Mouse (Mus musculus) right cerebral cortex, postnatal 4 days (tissue): Measurements from ENCODE around the gene Fbxo9.

Experiments used
- DNase-seq: peaks from one replicate; pipeline ENCODE4 v3.0.0-alpha.2; 2022

The Fbxo9 gene

GRCm38 (mm10) chr9:78064121-78064520 lies 44.7 kb downstream of the Fbxo9 start:
- DNase-seq = no peak

DNA sequence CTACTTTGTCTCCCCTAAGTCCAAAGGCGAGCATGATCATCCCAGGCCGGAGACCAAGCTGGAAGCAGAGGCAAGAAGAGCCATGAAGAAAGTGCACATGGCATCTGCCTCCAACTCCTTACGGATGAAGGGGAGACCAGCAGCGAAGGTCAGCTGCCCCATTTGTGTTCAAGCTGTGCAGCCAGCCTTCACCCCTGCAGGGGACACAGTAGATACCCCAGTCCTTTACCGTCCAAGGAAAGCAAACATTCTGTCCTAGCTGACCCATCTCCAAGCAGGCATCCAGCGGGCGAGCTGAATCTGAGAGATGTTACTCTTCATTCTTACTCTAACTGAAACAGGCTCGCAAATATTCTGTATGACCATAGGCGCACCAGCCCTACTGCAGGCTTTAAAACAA lies 46.5 kb downstream of the Fbxo9 start:
- DNase-seq = no peak

GRCm38 (mm10) chr9:78059525-78060120 lies 49.2 kb downstream of the Fbxo9 start:
- DNase-seq = no peak

- no peak for DNase-seq
These were observed 54.6 kb downstream of the Fbxo9 start for GRCm38 (mm10) chr9:78054298-78054697.

DNA sequence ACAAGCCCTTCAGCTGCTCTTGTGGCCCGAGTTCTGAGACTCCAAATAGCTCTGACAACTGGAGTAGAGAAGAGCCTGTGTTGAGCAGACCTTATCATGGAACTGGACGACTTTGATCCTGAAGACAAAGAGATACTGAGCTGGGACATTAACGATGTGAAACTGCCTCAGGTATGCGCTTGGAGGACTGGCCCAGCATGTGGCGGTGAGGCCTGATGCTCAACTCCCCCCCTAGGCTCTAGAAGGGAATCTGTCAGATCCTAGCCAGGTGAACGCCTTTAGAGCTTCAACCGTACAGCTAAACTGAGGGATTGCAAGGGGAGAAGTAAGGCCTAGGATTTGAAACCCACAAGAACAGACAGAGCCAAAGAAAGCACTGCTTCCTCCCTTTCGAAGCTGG lies 55.0 kb downstream of the Fbxo9 start:
- DNase-seq = no peak

DNA sequence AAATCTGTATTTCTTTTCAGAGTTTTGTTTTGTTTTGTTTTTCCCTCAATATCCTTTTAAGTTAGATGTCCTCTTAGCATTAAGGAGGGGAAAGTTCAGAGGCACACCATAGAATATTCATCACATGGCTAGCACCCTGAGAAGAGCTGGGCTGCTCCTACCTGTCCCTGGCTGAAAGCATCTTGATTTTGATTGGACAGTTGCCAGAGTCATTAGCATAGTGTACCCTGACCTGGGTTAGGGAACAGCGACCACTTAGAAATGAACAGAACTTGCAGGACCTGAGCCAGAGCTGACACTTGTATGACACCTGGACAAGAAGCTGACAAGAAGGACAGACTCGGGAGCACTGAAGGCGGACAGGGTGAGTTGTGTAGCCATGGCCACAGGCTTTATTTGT lies 57.2 kb downstream of the Fbxo9 start, which contains the start of gene Gcm1:
Gene Gcm1, plus strand, starts transcription at position 248 of the 400 bp plus-strand sequence.
- no peak for DNase-seq

- DNase-seq = no peak
These were observed 58.4 kb downstream of the Fbxo9 start for GRCm38 (mm10) chr9:78050452-78050970.

DNA sequence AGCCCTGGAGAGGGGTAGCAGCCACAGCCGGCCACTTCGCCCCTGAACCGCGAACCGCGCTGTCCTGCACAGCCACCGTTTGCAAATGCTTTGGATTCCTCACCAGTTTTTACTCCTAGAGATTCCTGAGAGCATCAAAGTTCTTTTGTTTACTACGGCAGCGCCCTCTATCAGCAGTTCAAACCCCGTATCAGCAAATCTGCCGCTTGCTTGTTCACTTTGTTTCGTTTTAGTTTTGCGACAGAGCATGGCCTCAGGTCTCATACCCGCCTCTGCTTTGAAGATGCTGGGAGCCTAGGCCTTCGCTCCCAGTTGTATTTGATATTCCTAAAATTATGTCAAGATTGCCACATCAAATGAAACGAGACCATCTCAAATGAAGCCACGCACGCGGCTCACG lies 62.1 kb downstream of the Fbxo9 start:
- no peak for DNase-seq

GRCm38 (mm10) chr9:78045171-78045570 lies 63.7 kb downstream of the Fbxo9 start:
- no peak for DNase-seq

DNA sequence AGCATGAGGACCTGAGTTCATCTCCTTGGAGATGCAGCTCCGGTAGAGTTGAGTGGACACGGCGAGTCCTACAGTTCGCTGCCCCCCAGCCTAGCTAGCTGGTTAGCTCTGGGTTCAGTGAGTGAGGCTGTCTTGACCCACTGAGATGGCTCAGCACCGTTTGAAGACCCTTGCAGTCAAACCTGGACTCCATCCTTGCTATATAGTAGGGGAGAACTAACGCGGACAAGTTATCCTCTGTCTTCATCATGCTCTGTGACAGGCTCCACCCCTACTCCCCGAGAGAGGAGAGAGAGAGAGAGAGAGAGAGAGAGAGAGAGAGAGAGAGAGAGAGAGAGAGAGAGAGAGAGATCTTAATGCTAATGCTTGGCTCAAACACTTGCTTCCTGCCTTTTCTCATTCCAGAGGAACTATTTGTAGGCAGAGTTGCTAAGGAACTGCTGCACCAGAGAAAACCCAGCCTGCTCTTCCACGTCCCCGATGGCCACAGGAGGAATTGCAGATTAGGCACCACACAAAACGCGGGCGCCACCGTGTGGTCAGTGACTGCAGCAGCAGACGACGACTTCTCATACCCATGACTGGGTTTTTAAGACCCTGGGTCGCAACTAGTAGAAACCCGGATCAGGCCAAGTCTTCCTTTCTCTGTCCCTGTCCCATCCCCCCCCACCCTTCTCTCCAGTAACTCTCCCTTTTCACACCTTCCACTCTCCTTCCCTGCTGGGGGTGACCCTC lies 69.9 kb downstream of the Fbxo9 start:
- DNase-seq = peak; percentile 81

DNA sequence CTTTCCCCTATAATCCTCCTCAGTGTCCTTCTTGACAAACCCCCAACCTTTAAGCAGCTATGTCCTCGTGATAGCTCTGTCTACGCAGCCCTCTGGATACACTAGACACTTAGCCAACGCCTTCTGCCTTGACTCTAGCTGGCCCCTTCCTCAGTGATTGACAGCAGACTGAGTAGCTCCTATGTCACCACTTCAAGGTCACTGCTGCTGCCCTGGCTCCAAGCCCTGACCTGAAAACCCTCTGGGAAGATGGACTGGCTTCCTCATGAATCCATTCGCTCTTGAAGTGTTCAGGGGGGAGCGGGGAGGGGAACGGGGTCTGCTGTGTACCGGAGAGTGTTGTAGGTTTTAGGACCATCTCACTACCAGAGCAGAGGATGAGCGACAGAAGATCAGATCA lies 73.0 kb downstream of the Fbxo9 start:
- DNase-seq = no peak

DNA sequence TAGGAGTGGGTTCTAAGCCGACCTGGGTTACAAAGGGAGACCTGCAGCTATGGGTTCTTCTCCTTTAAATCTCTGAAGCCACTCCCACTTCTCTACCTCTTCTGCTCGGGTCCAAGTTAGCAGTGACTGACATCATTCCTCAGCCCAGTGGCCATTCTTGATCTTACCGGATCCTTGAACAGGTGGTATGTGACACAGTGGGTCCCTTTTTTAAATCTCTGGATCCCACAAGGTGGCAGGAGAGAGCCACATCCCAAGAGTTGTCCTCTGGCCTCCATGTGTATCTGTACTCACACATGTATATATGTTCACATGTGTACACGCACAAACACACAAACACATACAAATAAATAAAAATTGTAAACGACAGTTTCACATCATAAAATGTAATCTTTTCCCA lies 73.6 kb downstream of the Fbxo9 start:
- no peak for DNase-seq

DNA sequence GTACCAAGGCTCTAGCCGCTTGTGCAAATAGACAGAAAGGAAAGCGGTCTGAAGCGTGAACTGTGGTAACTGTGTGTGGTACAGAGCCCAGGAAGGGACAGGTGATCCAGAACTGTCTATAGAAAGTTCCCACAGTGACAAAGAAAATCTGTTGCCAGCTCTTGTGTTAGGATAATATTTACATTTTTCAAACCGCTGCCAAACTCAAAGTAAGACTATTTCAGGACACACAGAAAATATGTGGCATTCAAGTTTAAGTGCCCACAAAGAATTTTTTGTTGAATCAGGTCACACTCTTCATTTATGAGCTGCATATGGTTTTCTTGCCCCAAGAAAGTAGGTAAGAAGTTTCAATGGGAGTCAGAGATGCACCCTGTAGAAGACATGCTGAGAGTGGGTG lies 75.9 kb downstream of the Fbxo9 start:
- DNase-seq = no peak
